Mouse (Mus musculus): ENCODE data around the gene Ropn1. TPM values are rescaled to one million over a fixed set of nuclear protein-coding genes. Genes with fewer than 3 reads are reported as not detected.

Ropn1 gene
- total RNA-seq, 2 experiments from 2014 or later: not detected

- peak overlapping the region; percentile 47; the same call in 1 of the 2 replicates for H3K27ac ChIP-seq
- no peak for DNase-seq (ENCODE audit: extremely low spot score in 1 of 2, low spot score in 2 of 2)
- intact Hi-C loops (cut with DNase I): no loop called here
- peak overlapping the region; percentile 38 for H3K4me3 ChIP-seq
- TF ChIP-seq CTCF (IDR thresholded peaks at IDR 0.05): no peak
Measured at GRCm38 (mm10) chr16:34657983-34658382, 8.3 kb downstream of the Ropn1 start.

- TF ChIP-seq CTCF (IDR thresholded peaks at IDR 0.05): no peak
- Histone ChIP-seq H3K4me3 (no peak overlapping the region; the same call in 1 of the 2 replicates), H3K27ac (no peak overlapping the region; the same call in 1 of the 2 replicates)
- intact Hi-C loops (cut with DNase I): no loop called here
- no peak for DNase-seq (ENCODE audit: extremely low spot score in 1 of 2, low spot score in 2 of 2)
Measured at GRCm38 (mm10) chr16:34658388-34658787, 8.7 kb downstream of the Ropn1 start.

GRCm38 (mm10) chr16:34664553-34664952 is 14.8 kb downstream of the Ropn1 start:
- no peak for DNase-seq (ENCODE audit: extremely low spot score in 1 of 2, low spot score in 2 of 2)
- no peak overlapping the region for H3K27ac ChIP-seq
- H3K4me3 ChIP-seq: no peak overlapping the region
- intact Hi-C loops (cut with DNase I): loop anchor here (10.0 kb wide), 1 partner anchor 130 kb away; no protein-coding TSS in a partner anchor
- no peak for TF ChIP-seq CTCF (IDR thresholded peaks at IDR 0.05)

GRCm38 (mm10) chr16:34667031-34667726 is 17.5 kb downstream of the Ropn1 start:
- intact Hi-C loops (cut with DNase I): loop anchor here (1.0 to 10.0 kb wide), 2 partner anchors 33 to 132 kb away; no protein-coding TSS in a partner anchor
- no peak overlapping the region for H3K27ac ChIP-seq
- peak overlapping the region; percentile 44 for H3K4me3 ChIP-seq
- DNase-seq (ENCODE audit: extremely low spot score in 1 of 2, low spot score in 2 of 2): peak; percentile 67 to 70
- peak; percentile 94 for TF ChIP-seq CTCF (IDR thresholded peaks at IDR 0.05)

GRCm38 (mm10) chr16:34668341-34668740 is 18.6 kb downstream of the Ropn1 start:
- intact Hi-C loops (cut with DNase I): loop anchor here (10.0 kb wide), 1 partner anchor 134 kb away; no protein-coding TSS in a partner anchor
- no peak for TF ChIP-seq CTCF (IDR thresholded peaks at IDR 0.05)
- no peak overlapping the region for H3K27ac ChIP-seq
- H3K4me3 ChIP-seq: no peak overlapping the region
- DNase-seq (ENCODE audit: extremely low spot score in 1 of 2, low spot score in 2 of 2): no peak

DNA sequence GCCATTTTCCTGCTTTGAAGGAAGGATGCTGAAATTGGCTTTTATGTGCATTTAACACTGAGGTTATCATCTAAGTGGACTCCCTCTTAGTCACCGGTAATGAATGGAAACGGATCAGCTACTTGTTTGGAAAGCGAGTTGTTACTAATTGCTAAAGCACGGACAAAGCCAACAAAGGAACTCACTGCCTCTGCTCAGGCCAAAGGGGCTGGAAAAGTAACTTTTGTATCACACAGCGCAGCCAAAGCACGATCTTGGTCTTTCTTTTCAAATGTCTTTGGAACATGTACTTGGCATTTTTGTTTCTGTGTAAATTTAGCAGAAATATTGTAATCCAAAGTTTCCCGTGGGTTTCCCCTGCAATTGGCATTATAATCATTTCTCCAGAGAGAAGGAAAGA is 22.2 kb downstream of the Ropn1 start:
- no peak for TF ChIP-seq CTCF (IDR thresholded peaks at IDR 0.05)
- Histone ChIP-seq H3K27ac (no peak overlapping the region), H3K4me3 (no peak overlapping the region)
- DNase-seq (ENCODE audit: extremely low spot score in 1 of 2, low spot score in 2 of 2): no peak
- intact Hi-C loops (cut with DNase I): no loop called here

DNA sequence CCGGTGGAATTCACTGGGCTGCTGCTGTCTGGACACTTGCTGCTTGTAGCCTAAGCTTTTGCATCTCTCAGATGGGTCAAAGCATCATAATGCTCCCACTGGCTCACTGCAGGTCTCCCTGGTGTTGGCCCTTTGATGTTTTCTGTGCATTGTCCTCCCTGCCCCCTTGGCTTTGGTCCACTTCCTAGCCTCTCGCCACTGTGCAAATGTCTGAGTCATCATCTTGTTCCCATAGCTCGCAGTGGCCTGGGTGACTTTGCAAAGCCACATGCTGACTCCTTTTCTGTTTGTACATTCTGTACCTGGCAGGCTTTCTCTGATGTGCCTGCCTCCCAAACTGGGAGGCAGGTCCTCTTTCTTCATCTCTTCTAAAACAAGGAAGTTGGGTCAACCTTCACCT is 23.1 kb downstream of the Ropn1 start:
- intact Hi-C loops (cut with DNase I): no loop called here
- no peak for DNase-seq (ENCODE audit: extremely low spot score in 1 of 2, low spot score in 2 of 2)

GRCm38 (mm10) chr16:34674365-34674764 is 24.6 kb downstream of the Ropn1 start:
- intact Hi-C loops (cut with DNase I): no loop called here
- no peak for DNase-seq (ENCODE audit: extremely low spot score in 1 of 2, low spot score in 2 of 2)
- no peak for TF ChIP-seq CTCF (IDR thresholded peaks at IDR 0.05)
- no peak overlapping the region for H3K27ac ChIP-seq
- no peak overlapping the region for H3K4me3 ChIP-seq

More for the DNA sequence above, 23.1 kb downstream of the Ropn1 start:
- Histone ChIP-seq H3K4me3 (no peak overlapping the region), H3K27ac (no peak overlapping the region)
- no peak for TF ChIP-seq CTCF (IDR thresholded peaks at IDR 0.05)

DNA sequence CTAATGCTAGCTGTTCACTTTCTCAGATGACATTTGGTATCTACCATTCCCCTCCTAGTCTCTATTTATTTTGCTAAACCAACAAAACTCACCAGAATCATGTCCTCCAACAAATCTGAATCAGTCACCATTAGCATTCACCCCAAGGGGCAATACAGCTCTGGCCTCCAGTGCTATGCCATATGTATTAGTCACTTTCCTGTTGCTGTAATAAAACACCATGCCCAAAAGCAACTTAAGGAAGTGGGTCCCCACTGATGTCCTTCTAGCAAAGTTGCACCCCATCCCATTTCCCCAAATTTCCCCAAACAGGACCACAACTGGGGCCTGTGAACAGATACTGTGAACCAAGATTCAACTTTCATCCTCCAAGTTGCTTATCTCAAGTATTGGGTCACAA is 32.1 kb downstream of the Ropn1 start:
- Histone ChIP-seq H3K27ac (no peak overlapping the region), H3K4me3 (no peak overlapping the region)
- DNase-seq (ENCODE audit: extremely low spot score in 1 of 2, low spot score in 2 of 2): no peak
- no peak for TF ChIP-seq CTCF (IDR thresholded peaks at IDR 0.05)
- intact Hi-C loops (cut with DNase I): no loop called here

DNA sequence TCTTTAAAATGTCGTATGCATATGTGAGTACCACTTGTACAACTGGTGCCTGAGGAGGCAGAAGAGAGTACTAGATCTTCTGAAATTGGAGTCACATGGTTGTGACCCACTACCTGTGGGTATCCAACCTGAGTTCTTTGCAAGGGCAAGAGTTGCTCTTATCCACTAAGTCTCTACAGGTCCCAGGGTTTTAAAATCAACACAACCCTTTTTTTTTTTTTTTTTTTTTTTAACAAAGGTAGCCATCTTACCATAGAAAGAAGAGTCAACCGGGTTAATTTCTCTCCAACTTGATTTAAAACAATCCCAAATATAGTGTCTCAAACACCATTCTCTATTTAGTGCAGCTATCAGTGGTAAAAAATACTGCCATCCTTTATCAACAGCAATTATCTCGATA is 40.2 kb downstream of the Ropn1 start:
- DNase-seq (ENCODE audit: extremely low spot score in 1 of 2, low spot score in 2 of 2): no peak
- no peak overlapping the region for H3K27ac ChIP-seq
- peak overlapping the region; percentile 56 for H3K4me3 ChIP-seq
- no peak for TF ChIP-seq CTCF (IDR thresholded peaks at IDR 0.05)
- intact Hi-C loops (cut with DNase I): no loop called here

DNA sequence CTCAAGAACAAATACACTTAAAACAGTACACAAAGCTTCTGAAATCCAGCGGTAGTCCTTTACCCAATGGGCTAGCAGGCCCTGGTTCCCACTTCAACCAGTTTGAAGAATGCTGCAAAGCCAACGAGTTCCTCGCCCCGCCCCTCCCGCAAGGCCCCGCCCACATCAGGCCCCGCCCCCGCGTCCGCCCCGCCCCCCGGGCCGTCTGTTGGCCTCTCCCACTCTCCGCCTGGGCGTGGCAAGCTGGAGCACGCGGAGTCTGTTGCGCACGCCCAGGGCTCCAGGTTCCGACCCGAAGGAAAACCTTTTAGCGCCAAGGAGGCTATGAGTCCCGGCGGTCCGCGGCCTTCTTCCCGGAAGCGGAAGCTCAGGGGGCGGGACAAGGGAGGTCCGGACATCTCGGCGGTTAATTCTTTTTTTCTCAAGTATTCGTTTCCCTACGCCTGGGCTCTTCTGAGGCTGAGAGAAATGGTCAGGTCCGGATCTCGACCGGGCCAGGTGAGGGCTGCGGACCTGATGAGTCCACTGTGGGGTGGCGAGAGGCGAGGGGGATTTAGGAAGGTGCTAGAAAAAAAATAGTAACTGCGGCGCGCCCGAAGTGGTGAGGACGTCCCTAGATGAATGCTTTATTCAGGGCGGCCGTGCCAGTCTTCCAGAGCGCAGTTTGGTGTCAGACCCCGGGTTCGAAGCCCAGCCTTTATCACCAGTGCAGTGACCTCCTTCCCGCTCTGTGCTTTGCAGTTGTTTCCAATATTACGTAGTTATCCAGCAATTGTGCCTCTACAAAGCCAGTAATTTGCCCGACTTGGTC is 40.8 kb downstream of the Ropn1 start, which contains the start of gene Ccdc14:
Gene Ccdc14 (plus strand): TSS at position 283 of the 811 bp plus-strand sequence.
- no peak for TF ChIP-seq CTCF (IDR thresholded peaks at IDR 0.05)
- DNase-seq (ENCODE audit: extremely low spot score in 1 of 2, low spot score in 2 of 2): peak; percentile 69 to 78
- Histone ChIP-seq H3K27ac (peak within 1 kb of the TSS; percentile 72), H3K4me3 (peak within 1 kb of the TSS; percentile 56)
- intact Hi-C loops (cut with DNase I): no loop called here

- H3K4me3 ChIP-seq: peak overlapping the region; percentile 56
- no peak overlapping the region for H3K27ac ChIP-seq
- no peak for TF ChIP-seq CTCF (IDR thresholded peaks at IDR 0.05)
- DNase-seq (ENCODE audit: extremely low spot score in 1 of 2, low spot score in 2 of 2): no peak
- intact Hi-C loops (cut with DNase I): no loop called here
Measured at GRCm38 (mm10) chr16:34691156-34691555, 41.4 kb downstream of the Ropn1 start.
